Mouse (Mus musculus) stomach, embryonic 16.5 days (tissue): ENCODE data around the gene Gkn1. TPM values are rescaled to one million over a fixed set of nuclear protein-coding genes. Genes with fewer than 3 reads are reported as not detected.
A peak's percentile ranks its signal among the peaks of the same experiment; 100 is the strongest.

Source experiments
- ATAC-seq: fragments of 200-750 bp; cut with Nextera tagmentation; 2 replicates; pipeline ENCODE4 v1.8.0; 2017; ENCODE audit warnings: moderate number of reproducible peaks, moderate TSS enrichment; ENCODE audit not compliant: insufficient read depth, low FRiP score
- H3K27ac ChIP-seq: fragments of 300-500 bp; sonication (generic); 2 replicates; pipeline ENCODE4 v1.5.1; 2014; ENCODE audit warnings: low read length
- H3K27me3 ChIP-seq: fragments of 300-500 bp; sonication (generic); 2 replicates; pipeline ENCODE4 v1.6.1; 2014; ENCODE audit warnings: low read length, control low read depth, mixed read lengths; ENCODE audit not compliant: control insufficient read depth, insufficient read depth
- H3K36me3 ChIP-seq: fragments of 300-500 bp; sonication (generic); 2 replicates; pipeline ENCODE4 v1.6.1; 2014; ENCODE audit warnings: low read length; ENCODE audit not compliant: control insufficient read depth, insufficient read depth
- H3K4me1 ChIP-seq: fragments of 300-500 bp; sonication (generic); 2 replicates; pipeline ENCODE4 v1.6.1; 2014; ENCODE audit warnings: low read length, control low read depth, mixed read lengths; ENCODE audit not compliant: control insufficient read depth, insufficient read depth
- H3K4me2 ChIP-seq: fragments of 300-500 bp; sonication (generic); 2 replicates; pipeline ENCODE4 v1.6.1; 2014; ENCODE audit warnings: low read depth, low read length, mixed read lengths
- H3K4me3 ChIP-seq: fragments of 300-500 bp; sonication (generic); replicated peaks from 2 replicates; pipeline ENCODE4 v1.5.1; 2014; ENCODE audit warnings: mild to moderate bottlenecking, low read length
- H3K9ac ChIP-seq: fragments of 300-500 bp; sonication (generic); 2 replicates; pipeline ENCODE4 v1.6.1; 2014; ENCODE audit warnings: low read length
- H3K9me3 ChIP-seq: fragments of 300-500 bp; sonication (generic); replicated peaks from 2 replicates; pipeline ENCODE4 v1.6.1; 2016; ENCODE audit warnings: low read length, control low read depth; ENCODE audit not compliant: control insufficient read depth
- WGBS: fragments of 180-500 bp; shearing (Covaris S2); extraction: QIAGEN DNeasy Blood & Tissue Kit; methylation state at CpG from one replicate; pipeline ENCODE4 v1.1.7; 2014; 5-methylcytosine and 5-hydroxymethylcytosine counted together
- polyA plus RNA-seq: library from polyadenylated mRNA; unstranded; fragments of >200 nt; fragmentation: Nextera tagmentation; extraction: Ambion mirVana; gene quantifications from 2 replicates; pipeline ENCODE4 v1.2.1, GENCODE M21; 2015

Gene Gkn1
- 6.3 and 21.0 TPM in 2 replicates for polyA plus RNA-seq

DNA sequence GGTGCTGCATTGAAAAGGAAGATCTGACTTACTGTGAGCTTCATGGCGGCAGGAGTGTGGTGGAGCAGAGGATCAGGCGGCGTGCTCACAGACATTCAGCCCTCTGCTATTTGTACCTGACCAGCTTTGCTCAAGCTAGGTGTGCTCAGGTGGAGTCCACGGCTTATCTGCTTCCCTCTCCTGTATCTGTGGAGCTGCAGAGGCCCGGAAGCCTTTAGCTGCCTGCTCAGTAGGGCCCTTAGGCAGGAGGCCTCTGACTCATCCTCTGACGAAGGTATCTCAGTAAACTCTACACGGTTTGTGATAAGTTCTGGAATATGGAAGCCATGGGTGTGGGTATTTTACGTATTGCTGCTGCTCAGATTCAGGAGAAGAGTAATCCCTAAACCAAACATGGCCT lies at the start of gene Gkn1:
Gene Gkn1, minus strand, starts transcription at position 114 of the 400 bp plus-strand sequence.
- Histone ChIP-seq H3K27me3 (no peaks in the 10 kb centered on the region), H3K4me3 (no peak within 1 kb of the TSS), H3K27ac (no peak within 1 kb of the TSS), H3K9me3 (no peaks in the 10 kb centered on the region), H3K4me1 (peaks cover 8% of the 10 kb centered on the region; the same call in 1 of the 2 replicates), H3K36me3 (no peaks in the 10 kb centered on the region), H3K4me2 (no peak within 1 kb of the TSS), H3K9ac (no peak within 1 kb of the TSS)
- ATAC-seq: peak; percentile 58; the same call in 1 of the 2 replicates
- WGBS: 73% methylated on average over 8 of the region's 8 CpGs

- Histone ChIP-seq H3K4me1 (no peaks in the 10 kb centered on the region), H3K9me3 (no peaks in the 10 kb centered on the region), H3K4me2 (no peak overlapping the region), H3K27ac (no peak overlapping the region), H3K36me3 (no peaks in the 10 kb centered on the region), H3K4me3 (no peak overlapping the region), H3K27me3 (no peaks in the 10 kb centered on the region), H3K9ac (no peak overlapping the region)
- WGBS: 56% methylated on average over 4 of the region's 4 CpGs
- no peak for ATAC-seq
These were observed 49.3 kb upstream of the Gkn1 start for GRCm38 (mm10) chr6:87399886-87400566.

GRCm38 (mm10) chr6:87399137-87399536 lies 48.4 kb upstream of the Gkn1 start:
- 2% methylated on average over 5 of the region's 5 CpGs for WGBS
- ATAC-seq: no peak

DNA sequence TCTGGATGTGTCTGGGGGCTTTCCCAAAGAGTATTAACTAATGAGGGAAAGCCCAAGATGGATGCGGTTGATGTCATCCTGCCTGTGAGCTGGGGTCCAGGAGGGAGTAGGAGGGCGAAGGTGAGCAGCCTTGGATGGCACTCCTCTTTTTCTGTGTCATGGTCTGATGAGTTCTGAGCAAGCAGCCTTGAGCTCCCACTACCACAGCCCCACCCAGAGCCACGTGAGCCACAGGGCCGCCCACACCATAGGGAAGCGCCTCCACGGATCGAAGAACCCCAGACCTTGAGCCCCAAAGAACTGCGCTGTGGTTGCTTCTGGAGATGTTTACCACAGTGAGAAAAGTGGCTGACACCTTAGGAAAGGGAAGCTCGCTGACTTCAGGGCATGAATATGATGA lies 44.0 kb upstream of the Gkn1 start:
- no peak overlapping the region for H3K27ac ChIP-seq
- no peaks in the 10 kb centered on the region for H3K27me3 ChIP-seq
- H3K9me3 ChIP-seq: no peaks in the 10 kb centered on the region
- H3K4me2 ChIP-seq: no peak overlapping the region
- 82% methylated on average over 9 of the region's 9 CpGs for WGBS
- H3K9ac ChIP-seq: no peak overlapping the region
- H3K36me3 ChIP-seq: no peaks in the 10 kb centered on the region
- no peak overlapping the region for H3K4me3 ChIP-seq
- H3K4me1 ChIP-seq: 0 out of 2 replicates have a peak, but pooled peaks cover 3% of the 10 kb centered on the region
- no peak for ATAC-seq

More at GRCm38 (mm10) chr6:87399137-87399536, 48.4 kb upstream of the Gkn1 start:
- Histone ChIP-seq H3K4me3 (no peak overlapping the region), H3K27me3 (no peaks in the 10 kb centered on the region), H3K4me1 (no peaks in the 10 kb centered on the region), H3K9me3 (no peaks in the 10 kb centered on the region), H3K4me2 (no peak overlapping the region), H3K36me3 (no peaks in the 10 kb centered on the region), H3K27ac (no peak overlapping the region), H3K9ac (no peak overlapping the region)

- no peak overlapping the region for H3K9ac ChIP-seq
- H3K9me3 ChIP-seq: no peaks in the 10 kb centered on the region
- H3K4me3 ChIP-seq: no peak overlapping the region
- no peak overlapping the region for H3K27ac ChIP-seq
- WGBS: 61% methylated on average over 8 of the region's 8 CpGs
- no peaks in the 10 kb centered on the region for H3K36me3 ChIP-seq
- H3K27me3 ChIP-seq: no peaks in the 10 kb centered on the region
- no peak overlapping the region for H3K4me2 ChIP-seq
- no peak for ATAC-seq
- 0 out of 2 replicates have a peak, but pooled peaks cover 3% of the 10 kb centered on the region for H3K4me1 ChIP-seq
These were observed 42.9 kb upstream of the Gkn1 start for GRCm38 (mm10) chr6:87393466-87394205.

DNA sequence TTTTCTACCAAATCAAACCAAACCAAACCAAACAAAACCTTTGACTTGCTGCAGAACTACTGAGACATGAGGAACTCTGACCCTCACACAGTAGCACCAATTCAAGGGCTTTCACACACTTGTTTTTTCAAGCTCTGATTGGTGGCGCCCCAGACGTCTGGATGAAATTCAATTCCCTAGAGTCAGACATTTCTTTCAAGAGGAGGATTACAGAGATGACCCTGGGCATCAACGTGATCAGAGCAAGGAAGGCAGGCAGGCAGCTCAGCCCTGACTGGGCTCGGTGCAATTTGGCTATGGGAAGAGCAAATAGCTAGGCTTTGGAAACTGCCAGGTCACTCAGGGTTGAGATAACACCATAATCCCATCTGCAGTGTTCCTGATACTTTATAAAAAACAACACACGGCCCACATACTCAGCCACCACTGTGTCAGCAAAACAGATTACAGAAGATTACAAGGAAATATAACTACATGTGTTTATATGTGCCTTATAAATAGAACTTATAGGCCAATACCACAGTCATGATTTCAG lies 38.8 kb upstream of the Gkn1 start:
- 22% methylated on average over 5 of the region's 5 CpGs for WGBS
- H3K36me3 ChIP-seq: no peaks in the 10 kb centered on the region
- H3K4me3 ChIP-seq: no peak overlapping the region
- no peak for ATAC-seq
- H3K27me3 ChIP-seq: no peaks in the 10 kb centered on the region
- no peak overlapping the region for H3K9ac ChIP-seq
- H3K9me3 ChIP-seq: no peaks in the 10 kb centered on the region
- H3K27ac ChIP-seq: no peak overlapping the region
- H3K4me2 ChIP-seq: no peak overlapping the region
- 0 out of 2 replicates have a peak, but pooled peaks cover 5% of the 10 kb centered on the region for H3K4me1 ChIP-seq

GRCm38 (mm10) chr6:87388877-87389276 lies 38.1 kb upstream of the Gkn1 start, which contains the start of gene Gkn3:
Gene Gkn3 (minus strand): TSS chr6:87388935.
- Histone ChIP-seq H3K9ac (no peak within 1 kb of the TSS), H3K27me3 (no peaks in the 10 kb centered on the region), H3K4me2 (no peak within 1 kb of the TSS), H3K27ac (no peak within 1 kb of the TSS), H3K36me3 (no peaks in the 10 kb centered on the region), H3K9me3 (no peaks in the 10 kb centered on the region), H3K4me1 (0 out of 2 replicates have a peak, but pooled peaks cover 7% of the 10 kb centered on the region), H3K4me3 (no peak within 1 kb of the TSS)
- WGBS: 36% methylated on average over 7 of the region's 7 CpGs
- peak; percentile 32; the same call in 1 of the 2 replicates for ATAC-seq

GRCm38 (mm10) chr6:87386681-87387080 lies 35.9 kb upstream of the Gkn1 start:
- Histone ChIP-seq H3K4me1 (0 out of 2 replicates have a peak, but pooled peaks cover 7% of the 10 kb centered on the region), H3K27ac (no peak overlapping the region), H3K4me3 (no peak overlapping the region), H3K27me3 (0 out of 2 replicates have a peak, but pooled peaks cover 4% of the 10 kb centered on the region), H3K36me3 (no peaks in the 10 kb centered on the region), H3K9ac (no peak overlapping the region), H3K9me3 (no peaks in the 10 kb centered on the region), H3K4me2 (no peak overlapping the region)
- no peak for ATAC-seq
- 75% methylated on average over 10 of the region's 10 CpGs for WGBS

DNA sequence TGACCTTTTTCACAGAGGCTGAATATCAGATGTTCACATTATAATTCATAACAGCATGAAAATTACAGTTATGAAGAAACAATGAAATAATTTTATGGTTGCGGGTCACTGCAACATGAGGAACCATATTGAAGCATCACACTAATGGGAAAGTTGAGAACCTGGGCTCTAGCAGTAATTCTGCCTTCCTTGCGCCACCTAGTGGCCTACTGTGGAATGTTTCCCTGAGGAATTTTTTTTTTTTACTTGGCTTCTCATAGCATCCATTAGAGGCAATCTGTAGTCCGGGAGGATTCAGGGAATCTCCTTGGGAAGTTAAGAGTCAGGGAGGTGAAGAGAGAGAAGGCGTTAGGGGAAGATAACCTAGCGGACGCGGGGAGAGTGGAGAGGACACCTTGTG lies 35.5 kb upstream of the Gkn1 start:
- H3K4me1 ChIP-seq: 0 out of 2 replicates have a peak, but pooled peaks cover 7% of the 10 kb centered on the region
- H3K4me2 ChIP-seq: no peak overlapping the region
- H3K27ac ChIP-seq: no peak overlapping the region
- H3K4me3 ChIP-seq: no peak overlapping the region
- H3K9ac ChIP-seq: no peak overlapping the region
- H3K9me3 ChIP-seq: no peaks in the 10 kb centered on the region
- no peaks in the 10 kb centered on the region for H3K36me3 ChIP-seq
- H3K27me3 ChIP-seq: 0 out of 2 replicates have a peak, but pooled peaks cover 4% of the 10 kb centered on the region
- ATAC-seq: no peak
- 9% methylated on average over 7 of the region's 7 CpGs for WGBS
